Mouse (Mus musculus) embryonic facial prominence, embryonic 10.5 days (tissue): ENCODE data around the gene Mlst8. TPM values are rescaled to one million over a fixed set of nuclear protein-coding genes. Genes with fewer than 3 reads are reported as not detected.
"Not testable (repeated sequence)": the region's sequence is repeated elsewhere in the genome, so short reads cannot be mapped to it uniquely, and the experiment has no call there.

ENCODE experiments used
- DNase-seq: peaks from one replicate; pipeline ENCODE4 v3.0.0-alpha.2; 2017; ENCODE audit warnings: low spot score
- H3K27ac ChIP-seq: fragments of 300-500 bp; sonication (generic); replicated peaks from 2 replicates; pipeline ENCODE4 v1.5.1; 2016; ENCODE audit warnings: mild to moderate bottlenecking
- H3K27me3 ChIP-seq: fragments of 300-500 bp; sonication (generic); replicated peaks from 2 replicates; pipeline ENCODE4 v1.6.1; 2016; ENCODE audit warnings: low read depth, mild to moderate bottlenecking; ENCODE audit not compliant: poor library complexity, severe bottlenecking
- H3K36me3 ChIP-seq: fragments of 300-500 bp; sonication (generic); replicated peaks from 2 replicates; pipeline ENCODE4 v1.6.1; 2016; ENCODE audit warnings: mild to moderate bottlenecking, moderate library complexity
- H3K4me1 ChIP-seq: fragments of 300-500 bp; sonication (generic); 2 replicates; pipeline ENCODE4 v1.6.1; 2016
- H3K4me3 ChIP-seq: fragments of 300-500 bp; sonication (generic); 2 replicates; pipeline ENCODE4 v1.5.1; 2016; ENCODE audit warnings: mild to moderate bottlenecking, moderate library complexity
- H3K9me3 ChIP-seq: fragments of 300-500 bp; sonication (generic); 2 replicates; pipeline ENCODE4 v1.6.1; 2016; ENCODE audit warnings: mild to moderate bottlenecking
- WGBS: fragments of 180-500 bp; shearing (Covaris S2); methylation state at CpG from one replicate; pipeline ENCODE4 v1.1.7; 2016; 5-methylcytosine and 5-hydroxymethylcytosine counted together
- polyA plus RNA-seq: library from polyadenylated mRNA; unstranded; fragments of >200 nt; fragmentation: Nextera tagmentation; extraction: Ambion mirVana; gene quantifications from 2 replicates; pipeline ENCODE4 v1.2.1, GENCODE M21; 2016

Mlst8 gene
- polyA plus RNA-seq, 1 experiment from 2014 or later, result 37.5 TPM

- peaks cover 12% of the 10 kb centered on the region for H3K4me1 ChIP-seq
- 89% methylated on average over 7 of the region's 7 CpGs for WGBS
- DNase-seq, result no peak
- H3K27ac ChIP-seq, result no peak overlapping the region
- H3K27me3 ChIP-seq, result no peaks in the 10 kb centered on the region
- no peaks in the 10 kb centered on the region for H3K9me3 ChIP-seq
- H3K36me3 ChIP-seq, result peaks cover 70% of the 10 kb centered on the region
- peak overlapping the region; percentile 81; the same call in 1 of the 2 replicates for H3K4me3 ChIP-seq
Measured at GRCm38 (mm10) chr17:24425905-24426304, 53.0 kb downstream of the Mlst8 start.

DNA sequence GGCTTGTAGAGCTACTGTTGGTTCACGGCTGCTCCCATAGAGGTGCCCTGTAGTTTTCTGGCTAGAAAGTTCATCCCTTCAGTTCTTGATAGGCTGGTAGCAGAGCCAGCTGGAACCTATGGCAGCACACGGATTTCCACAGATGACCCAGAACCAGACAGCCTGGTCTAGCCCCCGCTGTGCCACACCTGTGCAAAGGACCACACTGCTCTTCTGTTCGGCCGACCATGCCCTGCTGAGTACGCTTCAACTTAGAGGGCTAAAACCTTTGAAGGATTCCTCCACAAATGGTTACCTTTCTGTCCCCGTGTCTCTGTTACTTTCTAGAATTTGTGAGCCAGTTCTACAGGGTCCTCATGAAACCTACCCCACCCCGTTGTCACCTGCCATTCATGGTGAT, 53.6 kb downstream of the Mlst8 start:
- H3K9me3 ChIP-seq, H3K27me3 ChIP-seq, H3K4me3 ChIP-seq, H3K27ac ChIP-seq, DNase-seq: not testable (repeated sequence)
- 91% methylated on average over 6 of the region's 8 CpGs for WGBS
- Histone ChIP-seq H3K36me3 (peaks cover 70% of the 10 kb centered on the region), H3K4me1 (peaks cover 12% of the 10 kb centered on the region)

- no peaks in the 10 kb centered on the region for H3K27me3 ChIP-seq
- WGBS, result 88% methylated on average over 5 of the region's 5 CpGs
- H3K4me1 ChIP-seq, result peaks cover 12% of the 10 kb centered on the region
- no peaks in the 10 kb centered on the region for H3K9me3 ChIP-seq
- peaks cover 70% of the 10 kb centered on the region for H3K36me3 ChIP-seq
- H3K4me3 ChIP-seq, result no peak overlapping the region
- no peak overlapping the region for H3K27ac ChIP-seq
- DNase-seq, result no peak
Measured at GRCm38 (mm10) chr17:24424489-24424888, 54.4 kb downstream of the Mlst8 start.

Other genes starting within 250 kb of the Mlst8 start
- gene Ccnf, start 227.6 kb downstream of the Mlst8 start, polyA plus RNA-seq, result 113 and 122 TPM in 2 replicates
- gene Abca17, start 128.0 kb downstream of the Mlst8 start, polyA plus RNA-seq, result 0.16 TPM in 1 of 2 replicates, not detected in the other
- 6.1 and 7.1 TPM in 2 replicates for gene Abca3, start 127.1 kb downstream of the Mlst8 start, polyA plus RNA-seq
- 471 and 476 TPM in 2 replicates for gene Rnps1, start 64.5 kb downstream of the Mlst8 start, polyA plus RNA-seq
- gene Eci1, start 52.4 kb downstream of the Mlst8 start, polyA plus RNA-seq, result 86.2 and 89.0 TPM in 2 replicates
- 2.5 and 3.6 TPM in 2 replicates for gene Dnase1l2, start 36.0 kb downstream of the Mlst8 start, polyA plus RNA-seq
- 35.5 and 36.6 TPM in 2 replicates for gene E4f1, start 8.8 kb downstream of the Mlst8 start, polyA plus RNA-seq
- 71.0 and 72.8 TPM in 2 replicates for gene Pgp, start 8.7 kb downstream of the Mlst8 start, polyA plus RNA-seq
- gene Bricd5, start 5.2 kb downstream of the Mlst8 start, polyA plus RNA-seq, result 0.36 and 0.67 TPM in 2 replicates
- 3.1 and 3.9 TPM in 2 replicates for gene Caskin1, start 9.5 kb upstream of the Mlst8 start, polyA plus RNA-seq
- gene Traf7, start 48.9 kb upstream of the Mlst8 start, polyA plus RNA-seq, result 116 and 121 TPM in 2 replicates
- 2.6 TPM in 2 replicates for gene Rab26, start 55.1 kb upstream of the Mlst8 start, polyA plus RNA-seq
- gene Pkd1, start 70.8 kb upstream of the Mlst8 start, polyA plus RNA-seq, result 14.9 and 16.3 TPM in 2 replicates
- gene Tsc2, start 153.6 kb upstream of the Mlst8 start, polyA plus RNA-seq, result 70.2 and 70.4 TPM in 2 replicates
- 22.4 and 27.3 TPM in 2 replicates for gene Nthl1, start 153.6 kb upstream of the Mlst8 start, polyA plus RNA-seq
- 31.7 and 37.3 TPM in 2 replicates for gene Slc9a3r2, start 171.2 kb upstream of the Mlst8 start, polyA plus RNA-seq
- not detected in 2 replicates for gene Npw, start 179.4 kb upstream of the Mlst8 start, polyA plus RNA-seq
- 29.0 and 30.4 TPM in 2 replicates for gene Zfp598, start 190.6 kb upstream of the Mlst8 start, polyA plus RNA-seq
- 6.0 and 8.1 TPM in 2 replicates for gene Syngr3, start 210.9 kb upstream of the Mlst8 start, polyA plus RNA-seq
- 48.9 and 52.3 TPM in 2 replicates for gene Gfer, start 217.1 kb upstream of the Mlst8 start, polyA plus RNA-seq
- gene Noxo1, start 217.2 kb upstream of the Mlst8 start, polyA plus RNA-seq, result 0.72 and 1.9 TPM in 2 replicates
- 152 and 162 TPM in 2 replicates for gene Tbl3, start 228.6 kb upstream of the Mlst8 start, polyA plus RNA-seq
- gene Rnf151, start 239.0 kb upstream of the Mlst8 start, polyA plus RNA-seq, result 0.13 and 0.29 TPM in 2 replicates
- 1,693 and 1,819 TPM in 2 replicates for gene Rps2, start 239.0 kb upstream of the Mlst8 start, polyA plus RNA-seq
- gene Ndufb10, start 245.4 kb upstream of the Mlst8 start, polyA plus RNA-seq, result 193 and 199 TPM in 2 replicates
- not detected in 2 replicates for gene Rpl3l, start 248.7 kb upstream of the Mlst8 start, polyA plus RNA-seq